Mouse (Mus musculus) mesoderm, embryonic 11.5 days (tissue): ENCODE data around the gene Med16.

Source experiments
- DNase-seq: peaks from one replicate; pipeline ENCODE4 v3.0.0-alpha.2; 2012; ENCODE audit warnings: low read depth, low spot score

Med16 gene

DNA sequence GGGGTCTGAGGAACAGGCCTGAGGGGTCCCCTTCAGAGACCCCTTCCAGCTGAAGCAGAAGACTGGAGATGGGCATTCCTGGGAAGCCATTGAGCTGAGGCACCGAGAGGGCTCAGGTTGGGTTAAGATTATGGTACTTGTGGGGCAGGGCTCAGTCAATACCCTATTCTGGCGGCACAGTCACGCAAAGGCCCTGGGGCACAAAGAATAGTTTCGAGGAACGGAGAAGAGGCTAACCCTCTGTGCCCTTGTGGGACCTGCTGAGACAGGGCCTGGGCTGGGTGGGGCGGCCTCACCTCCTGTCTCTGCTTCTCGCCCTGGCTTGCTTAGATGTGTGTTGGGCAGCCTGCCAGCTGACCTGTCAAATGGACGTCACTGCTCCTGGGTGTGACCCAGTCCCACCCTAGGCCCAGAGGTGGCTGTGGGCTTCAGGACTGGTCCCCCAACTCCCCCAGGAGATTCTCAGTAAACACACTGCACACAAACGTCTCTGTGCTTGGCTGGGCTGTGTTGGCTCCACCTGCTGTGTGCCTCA lies 24.5 kb upstream of the Med16 start:
- no peak for DNase-seq

DNA sequence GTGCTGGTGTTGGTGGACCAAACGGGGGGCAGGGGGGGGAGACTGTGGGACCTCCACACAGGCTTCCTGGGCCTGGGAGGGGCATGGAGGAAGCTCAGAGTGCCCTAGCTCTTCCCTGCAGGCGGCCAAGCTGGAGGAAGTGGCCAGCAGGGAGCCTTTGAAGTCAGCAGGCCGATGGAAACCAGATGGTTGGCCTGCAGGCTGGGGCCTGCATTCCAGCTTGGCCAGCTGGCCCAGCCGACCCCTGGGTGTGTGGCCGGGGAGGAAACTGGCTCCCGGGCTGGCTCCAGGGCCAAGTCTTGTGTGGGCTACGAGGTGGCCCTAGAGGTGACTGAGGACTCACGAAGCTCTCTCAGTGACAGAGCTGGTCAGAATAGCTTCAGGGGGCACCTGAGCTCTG lies 24.0 kb upstream of the Med16 start:
- peak; percentile 84 for DNase-seq

DNA sequence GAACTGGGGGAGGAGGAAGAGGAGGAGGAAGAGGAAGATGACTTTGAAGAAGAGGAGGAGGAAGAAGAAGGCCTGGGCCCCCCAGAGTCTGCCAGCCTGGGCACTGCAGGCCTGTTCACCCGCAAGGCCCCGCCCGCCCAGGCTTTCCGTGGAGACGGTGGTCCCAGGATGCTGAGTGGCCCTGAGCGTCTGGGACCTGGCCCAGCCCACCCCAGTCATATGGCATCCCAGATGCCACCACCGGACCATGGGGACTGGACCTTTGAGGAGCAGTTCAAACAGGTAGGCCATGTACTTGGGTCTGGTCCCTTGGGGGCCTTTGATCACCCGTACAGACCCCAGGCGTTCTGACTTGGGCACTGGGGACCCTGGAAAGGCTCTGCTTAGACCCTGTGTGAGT lies 23.1 kb upstream of the Med16 start:
- no peak for DNase-seq

DNA sequence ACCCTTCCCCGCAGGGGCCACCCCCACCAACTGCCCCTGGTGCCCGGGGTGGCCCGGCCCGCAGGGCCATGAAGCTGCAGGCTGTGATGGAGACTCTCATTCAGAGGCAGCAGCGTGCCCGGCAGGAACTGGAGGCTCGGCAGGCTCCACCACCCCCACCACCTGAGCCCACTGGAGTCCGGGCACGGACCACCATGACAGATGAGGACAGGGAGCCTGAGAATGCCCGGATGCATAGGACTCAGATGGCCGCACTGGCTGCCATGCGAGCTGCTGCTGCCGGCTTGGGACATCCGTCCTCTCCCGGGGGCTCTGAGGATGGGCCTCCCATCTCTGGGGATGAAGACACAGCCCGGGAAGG lies 22.1 kb upstream of the Med16 start:
- DNase-seq = no peak

DNA sequence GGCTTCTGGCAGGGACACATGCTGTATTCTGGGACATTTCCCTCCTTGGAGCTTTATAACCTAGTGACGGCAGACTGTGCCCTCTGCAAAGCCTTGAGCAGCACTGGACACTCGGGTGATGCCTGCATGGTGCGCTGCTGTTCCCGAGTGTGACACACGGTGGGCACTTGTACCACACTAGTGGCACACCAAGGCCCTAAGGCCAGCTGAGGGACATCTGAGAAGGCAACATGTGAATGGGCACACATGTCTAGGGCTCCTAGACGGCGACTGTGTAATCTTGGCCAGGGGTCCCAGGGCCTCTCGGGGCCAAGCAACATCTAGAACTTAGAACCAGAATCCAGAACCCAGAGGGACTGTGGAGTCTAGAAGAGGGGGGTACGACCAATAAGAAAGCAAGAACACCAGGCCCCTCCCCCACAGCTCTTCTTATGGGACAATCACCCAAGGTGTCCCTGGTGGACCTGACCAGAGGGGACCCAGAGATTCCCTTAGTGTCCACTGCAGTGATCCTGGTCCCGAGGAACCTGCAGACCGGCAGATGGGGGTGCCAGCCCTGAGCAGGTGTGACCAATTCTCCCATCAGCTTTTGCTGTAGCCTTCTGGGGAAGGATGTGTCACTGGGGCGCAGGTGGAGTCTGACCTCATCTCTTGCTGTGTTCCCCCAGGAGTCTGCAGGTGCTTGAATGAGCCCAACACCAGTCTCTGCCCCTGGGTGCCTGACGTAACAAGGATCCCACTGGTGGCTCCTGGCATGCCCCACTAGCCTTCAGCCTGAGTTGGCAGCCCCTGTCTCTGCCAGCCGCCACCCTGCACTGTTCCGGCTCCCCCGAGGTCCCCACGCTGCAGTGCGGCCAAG lies 21.5 kb upstream of the Med16 start:
- no peak for DNase-seq

DNA sequence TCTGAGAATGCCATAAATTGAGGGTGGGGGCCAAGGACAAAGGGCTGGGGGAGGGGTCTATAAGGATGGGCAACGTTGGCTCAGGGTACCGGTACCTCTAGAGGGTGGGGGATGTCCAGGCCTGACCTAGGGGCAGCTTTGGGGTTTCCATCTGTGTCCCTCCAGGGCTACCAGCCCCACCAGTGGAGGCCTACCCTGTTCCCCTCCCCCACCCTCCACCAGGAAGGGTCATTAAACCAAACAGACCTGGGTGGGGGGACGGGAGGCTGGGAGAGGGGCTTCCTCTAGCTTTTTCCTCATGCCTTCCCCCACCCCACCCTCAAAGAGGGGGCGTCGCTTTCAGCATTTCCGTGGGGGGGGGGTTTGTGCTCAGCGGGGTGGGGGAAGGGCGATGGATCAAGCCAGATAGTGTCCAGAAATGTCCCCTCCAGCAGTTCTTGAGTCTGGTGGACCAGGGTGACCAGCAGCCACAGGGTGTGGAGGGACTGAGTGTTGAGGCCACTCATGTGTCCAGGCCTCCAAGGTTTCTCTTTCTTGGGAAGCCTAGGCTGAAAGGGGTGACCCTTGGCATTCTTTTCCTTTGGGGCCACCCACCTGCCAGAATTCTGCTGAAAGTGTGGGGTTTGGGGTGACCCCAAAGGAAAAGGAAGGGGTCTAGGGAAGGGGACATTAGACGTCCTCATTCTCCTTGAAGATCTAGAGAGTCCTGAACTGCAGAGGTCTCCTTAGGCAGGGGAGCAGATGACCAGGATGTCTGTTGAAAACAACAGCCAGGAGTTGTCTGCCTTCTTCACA lies 20.4 kb upstream of the Med16 start:
- no peak for DNase-seq

DNA sequence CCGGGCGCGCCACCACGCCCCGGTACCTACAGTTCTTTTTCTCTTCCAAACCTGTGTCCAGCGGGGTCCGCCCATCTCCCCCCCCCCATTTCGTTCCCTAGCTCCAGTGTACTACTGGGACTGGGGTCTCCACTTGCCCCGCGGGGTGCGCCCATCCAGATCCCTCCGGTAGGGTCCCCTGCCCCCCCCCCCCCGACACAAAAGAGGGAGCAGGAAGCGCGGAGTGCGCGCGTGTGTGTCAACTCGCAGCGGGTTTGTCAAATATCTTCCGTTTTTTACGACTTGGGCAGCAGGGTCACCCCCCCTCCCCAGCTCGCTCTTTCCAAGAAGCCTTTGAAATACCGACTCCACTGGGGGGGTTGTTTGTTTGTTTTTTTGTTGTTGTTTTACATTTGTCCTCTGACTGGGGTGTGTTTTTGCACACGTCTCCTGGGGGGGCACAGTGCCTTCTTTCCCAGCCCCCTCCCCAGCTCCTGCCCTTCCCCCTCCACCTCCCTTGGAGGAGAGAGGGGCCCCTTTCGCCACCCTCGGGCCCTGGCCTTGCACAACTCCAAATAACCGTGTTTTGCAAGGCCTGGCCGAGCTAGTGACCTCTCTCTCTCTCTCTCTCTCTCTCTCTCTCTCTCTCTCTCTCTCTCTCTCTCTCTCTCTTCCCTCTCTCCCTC lies 19.4 kb upstream of the Med16 start:
- DNase-seq = peak; percentile 66

DNA sequence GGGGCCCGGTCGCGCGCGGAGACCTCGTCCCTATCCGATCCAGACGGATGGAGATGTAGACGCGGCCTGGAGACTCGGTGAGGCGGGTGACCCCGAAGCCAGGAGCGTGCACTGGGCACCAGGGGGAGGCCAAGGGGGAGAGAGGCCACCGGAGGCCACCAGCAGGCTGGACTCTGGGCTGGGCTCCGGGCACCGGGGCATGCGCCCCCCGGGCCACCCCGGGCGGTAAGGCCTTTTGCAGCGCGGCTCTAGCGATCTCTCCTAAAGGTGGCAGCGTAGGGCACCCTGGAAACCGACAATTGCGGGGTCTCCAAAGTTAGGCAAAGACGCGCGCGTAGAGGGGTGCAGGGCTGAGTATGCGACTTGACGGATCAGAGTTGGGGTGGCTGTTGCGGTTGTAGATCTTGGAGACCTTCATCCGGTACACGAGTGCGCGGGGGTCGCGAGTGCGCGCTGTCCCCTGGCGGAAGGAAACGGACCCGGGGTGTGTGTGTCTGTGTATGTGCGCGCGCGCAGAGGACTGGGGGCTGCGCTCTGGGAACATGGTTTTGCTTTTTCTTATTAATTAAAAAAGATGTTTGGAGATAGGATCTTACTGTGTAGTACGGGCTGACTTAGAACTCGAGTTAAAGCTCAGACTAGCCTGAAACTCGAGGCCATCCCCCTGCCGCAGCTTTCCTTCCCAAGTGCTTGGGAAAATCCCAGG lies 18.8 kb upstream of the Med16 start:
- peak; percentile 69 for DNase-seq

DNA sequence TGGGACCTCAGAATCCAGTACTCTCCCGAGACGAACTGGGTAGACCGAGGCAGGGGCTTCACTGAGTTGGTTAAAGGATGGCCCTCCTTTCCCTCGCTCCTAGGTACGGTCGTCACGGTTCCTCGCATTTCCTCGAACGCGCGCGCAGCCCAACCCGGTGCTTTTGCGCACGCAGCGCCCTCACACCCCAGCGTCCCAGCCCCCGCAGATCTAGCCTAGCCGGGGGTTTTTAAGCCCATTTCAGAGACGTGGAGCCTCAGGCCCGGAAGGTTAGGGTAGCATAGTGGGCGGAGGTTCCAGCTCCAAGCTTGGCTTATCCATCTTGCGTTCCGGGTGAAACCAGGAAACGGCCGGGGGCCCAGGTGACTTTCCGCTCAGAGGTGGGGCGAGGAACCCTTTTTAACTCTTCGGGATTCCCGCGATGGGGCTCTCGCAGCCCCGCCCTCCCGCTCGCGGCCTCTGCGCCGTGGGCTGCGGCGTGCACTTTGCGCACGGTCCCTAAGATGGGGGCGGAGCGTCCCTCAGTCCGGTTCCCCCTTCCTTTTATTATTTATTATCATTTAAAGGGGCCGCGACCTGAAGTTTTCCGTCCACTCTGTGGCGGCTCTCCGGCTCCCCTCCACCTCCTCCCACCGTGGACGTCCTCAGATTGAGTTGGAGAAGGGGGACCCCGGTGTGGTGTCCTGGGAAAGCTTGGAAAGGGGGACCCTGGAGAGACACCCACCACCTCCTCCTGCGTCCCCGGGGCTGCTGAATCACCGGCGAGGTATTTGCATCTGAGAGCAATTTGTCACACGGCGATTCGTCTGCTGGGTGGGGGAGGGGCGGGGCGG lies 18.0 kb upstream of the Med16 start, which contains the start of gene Arid3a:
Gene Arid3a, plus strand, starts transcription at position 553 of the 833 bp plus-strand sequence.
- DNase-seq = peak; percentile 96

DNA sequence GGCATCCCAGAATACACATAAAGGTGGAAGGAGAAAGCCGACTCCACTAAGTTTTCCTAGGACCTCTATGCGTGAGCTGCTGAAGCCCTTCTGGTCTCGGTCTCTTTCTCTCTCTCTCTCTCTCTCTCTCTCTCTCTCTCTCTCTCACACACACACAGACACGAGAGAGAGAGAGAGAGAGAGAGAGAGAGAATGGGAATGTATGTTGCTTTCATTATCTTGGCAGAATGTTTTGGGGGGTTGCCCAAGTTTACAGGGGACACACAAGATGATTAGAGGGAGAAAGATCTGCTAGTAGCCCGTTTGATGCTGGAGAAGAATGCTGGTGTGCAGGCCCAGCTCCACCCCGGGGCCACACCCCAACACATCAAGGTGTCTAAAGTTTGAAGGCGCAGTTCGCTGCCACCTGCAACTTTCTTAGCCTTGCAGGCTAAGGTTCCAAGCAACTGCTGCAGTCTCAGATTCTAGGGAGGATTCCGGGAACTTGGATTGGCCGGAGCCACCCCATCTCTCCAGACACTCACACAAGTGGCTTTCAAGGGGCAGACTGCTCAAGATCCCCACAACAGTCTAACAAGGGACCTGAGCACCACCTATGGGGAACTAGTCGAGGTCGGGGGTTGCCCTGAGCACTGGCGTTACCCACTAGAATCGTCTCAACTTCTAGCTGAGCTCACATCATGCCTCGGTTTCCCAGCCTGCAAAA lies 17.2 kb upstream of the Med16 start:
- no peak for DNase-seq

DNA sequence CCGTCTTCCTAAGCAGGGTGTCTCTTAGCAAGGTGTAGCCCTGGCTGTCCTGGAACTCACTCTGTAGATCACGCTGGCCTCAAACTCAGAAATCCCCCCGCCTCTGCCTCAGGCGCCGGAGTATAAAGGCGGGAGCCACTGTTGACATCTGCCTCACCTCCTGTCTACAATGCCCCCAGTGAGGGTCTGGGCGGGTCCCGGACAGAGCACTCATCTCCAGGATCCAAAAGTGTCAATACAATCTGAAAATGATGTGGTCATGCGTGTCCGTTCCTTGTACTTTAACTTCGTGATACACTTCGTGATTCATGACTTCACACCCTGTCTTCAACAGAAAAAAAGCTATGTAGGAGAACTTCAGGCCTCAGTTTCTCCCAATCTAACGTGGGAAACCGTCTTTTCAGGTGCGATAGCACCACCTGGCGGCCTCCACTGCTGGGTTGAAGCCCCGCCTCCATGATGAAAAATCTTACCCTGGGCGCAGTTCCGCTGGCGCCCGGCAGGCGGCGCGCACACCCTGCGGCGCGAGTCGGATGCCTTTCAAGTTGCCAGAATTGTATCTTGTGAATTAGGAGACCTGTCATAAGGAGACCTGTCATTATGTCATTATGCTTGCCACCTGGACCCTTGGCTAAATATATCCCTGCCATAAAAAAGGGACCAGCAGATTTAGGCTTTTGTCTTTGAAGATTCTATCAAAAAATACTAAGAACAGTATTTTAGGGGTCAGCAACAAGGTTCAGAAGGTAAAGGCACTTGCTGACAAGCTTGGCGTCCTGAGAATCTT lies 16.5 kb upstream of the Med16 start:
- DNase-seq = peak; percentile 90

DNA sequence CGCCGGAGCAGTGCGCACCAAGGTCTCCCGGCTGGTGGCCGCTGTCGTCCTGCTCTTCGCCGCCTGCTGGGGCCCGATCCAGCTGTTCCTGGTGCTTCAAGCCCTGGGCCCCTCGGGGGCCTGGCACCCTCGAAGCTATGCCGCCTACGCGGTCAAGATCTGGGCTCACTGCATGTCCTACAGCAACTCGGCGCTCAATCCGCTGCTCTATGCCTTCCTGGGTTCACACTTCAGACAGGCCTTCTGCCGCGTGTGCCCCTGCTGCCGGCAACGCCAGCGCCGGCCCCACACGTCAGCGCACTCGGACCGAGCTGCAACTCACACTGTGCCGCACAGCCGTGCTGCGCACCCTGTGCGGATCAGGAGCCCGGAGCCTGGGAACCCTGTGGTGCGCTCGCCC lies 12.8 kb upstream of the Med16 start:
- DNase-seq = no peak

DNA sequence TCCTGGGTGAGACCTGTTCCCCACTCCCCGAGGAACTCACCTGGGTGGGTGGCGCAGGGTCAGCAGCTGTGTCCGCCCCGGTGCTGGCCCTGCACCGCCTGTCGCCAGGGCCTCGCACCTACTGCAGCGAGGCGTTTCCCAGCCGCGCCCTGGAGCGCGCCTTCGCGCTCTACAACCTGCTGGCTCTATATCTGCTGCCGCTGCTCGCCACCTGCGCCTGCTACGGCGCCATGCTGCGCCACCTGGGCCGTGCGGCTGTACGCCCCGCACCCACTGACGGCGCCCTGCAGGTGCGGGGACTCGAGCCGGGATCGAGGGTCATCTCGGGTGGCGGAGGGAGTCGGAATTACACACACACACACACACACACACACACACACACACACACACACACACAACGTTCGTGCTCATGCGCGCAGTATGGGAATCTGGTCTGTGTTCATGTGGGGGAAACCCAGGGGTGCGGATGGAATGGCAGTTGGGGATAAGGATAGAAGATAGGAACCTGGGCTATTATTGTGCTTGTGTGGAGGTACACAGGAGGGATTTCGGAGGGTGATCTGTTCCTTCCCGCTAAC lies 12.3 kb upstream of the Med16 start, which contains the start of gene R3hdm4:
Gene R3hdm4, minus strand, starts transcription at position 251 of the 578 bp plus-strand sequence.
- DNase-seq = no peak

DNA sequence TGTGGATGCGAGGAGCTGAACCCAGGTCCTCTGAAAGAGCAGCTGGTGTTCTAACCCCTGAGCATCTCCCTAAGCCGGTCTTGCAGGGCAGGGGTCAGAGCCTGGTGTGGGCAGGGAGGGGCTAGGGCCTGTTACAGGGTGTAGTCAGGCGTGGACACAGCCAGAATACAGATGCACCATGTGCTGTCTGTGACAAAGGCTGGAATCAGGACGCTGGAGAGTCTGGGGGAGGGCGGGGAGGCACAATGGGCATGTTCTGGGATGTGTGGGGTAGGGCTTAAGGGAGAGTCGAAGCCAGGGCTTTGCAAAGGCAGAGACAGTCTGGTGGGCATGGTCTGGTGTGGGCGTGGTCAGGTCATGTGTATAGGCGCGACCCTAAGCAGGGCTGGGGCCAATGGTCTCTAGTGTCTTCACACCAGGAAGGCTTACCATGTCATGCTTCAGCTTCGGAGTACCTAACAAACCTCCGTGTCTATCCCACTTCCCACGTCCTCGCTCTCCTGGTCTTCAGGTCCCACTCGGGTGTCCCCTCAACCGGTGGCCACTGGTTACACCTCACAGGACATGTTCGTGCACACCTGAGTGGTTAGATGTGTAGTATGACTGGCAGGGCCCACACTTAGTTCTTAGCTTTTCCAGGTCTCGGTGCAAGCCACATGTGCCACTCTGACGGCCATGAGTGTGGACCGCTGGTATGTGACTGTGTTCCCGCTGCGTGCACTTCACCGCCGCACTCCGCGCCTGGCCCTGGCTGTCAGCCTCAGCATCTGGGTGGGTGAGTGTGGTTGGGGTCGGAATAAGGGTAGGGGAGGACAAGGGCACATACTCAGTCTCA lies 11.6 kb upstream of the Med16 start:
- no peak for DNase-seq

DNA sequence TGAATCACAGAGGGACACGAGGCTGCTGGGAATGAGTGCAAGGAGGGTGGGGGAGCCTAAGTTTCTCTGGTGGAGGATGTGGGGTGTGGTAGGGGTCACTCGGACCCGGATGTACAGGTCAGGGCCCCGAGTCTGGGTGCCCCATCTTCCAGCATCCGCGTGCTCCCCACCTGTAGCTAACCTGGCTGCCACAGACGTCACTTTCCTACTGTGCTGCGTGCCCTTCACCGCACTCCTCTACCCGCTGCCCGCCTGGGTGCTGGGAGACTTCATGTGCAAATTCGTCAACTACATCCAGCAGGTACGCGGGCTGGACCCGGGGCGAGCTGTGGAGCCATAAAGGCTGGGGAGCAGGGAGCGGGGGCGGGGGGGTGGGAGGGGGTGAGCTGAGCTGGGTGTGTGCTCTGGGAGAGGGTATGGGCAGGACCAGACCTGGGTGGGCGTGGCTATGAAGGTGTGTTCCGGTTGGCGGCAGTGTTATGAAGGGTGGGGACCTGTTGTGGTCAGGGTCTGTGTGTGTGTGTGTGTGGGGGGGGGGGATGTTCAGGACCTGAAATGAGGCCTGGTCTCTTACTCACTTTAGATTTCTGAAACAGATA lies 10.6 kb upstream of the Med16 start:
- no peak for DNase-seq

DNA sequence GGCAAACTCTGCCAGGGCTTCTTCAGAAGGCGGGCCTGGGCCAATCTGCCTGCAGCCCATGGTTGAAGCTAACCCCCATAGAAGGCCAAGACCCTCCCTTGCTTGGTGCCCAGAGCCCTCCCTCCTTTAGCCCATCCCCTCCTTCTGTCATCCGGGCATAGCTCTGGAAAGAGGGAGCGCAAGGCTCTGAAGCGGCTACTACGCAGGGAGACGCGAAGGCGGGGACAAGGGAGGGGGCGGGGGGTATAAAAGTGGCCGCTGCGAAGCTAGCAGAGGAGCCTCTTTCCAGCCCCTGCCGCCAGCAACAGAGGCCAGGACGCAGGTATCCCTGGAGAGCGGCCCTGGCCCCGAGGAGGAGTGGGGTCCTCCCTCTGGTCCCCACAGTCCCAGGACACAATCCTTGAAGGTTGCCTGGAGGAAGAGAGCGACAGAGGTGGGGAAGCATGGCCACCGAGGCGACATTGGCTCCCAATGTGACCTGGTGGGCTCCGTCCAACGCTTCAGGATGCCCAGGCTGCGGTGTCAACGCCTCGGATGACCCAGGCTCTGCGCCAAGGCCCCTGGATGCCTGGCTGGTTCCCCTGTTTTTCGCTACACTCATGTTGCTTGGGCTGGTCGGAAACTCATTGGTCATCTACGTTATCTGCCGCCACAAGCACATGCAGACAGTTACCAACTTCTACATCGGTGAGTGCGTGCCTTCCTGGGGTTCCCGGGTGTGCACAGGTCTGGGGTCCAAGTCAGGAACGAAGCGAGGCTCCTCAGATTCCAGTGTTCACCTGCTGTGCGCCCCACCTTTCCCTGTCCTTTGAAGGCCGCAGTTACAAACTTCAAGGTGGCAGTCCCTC lies 9.7 kb upstream of the Med16 start:
- no peak for DNase-seq
